Mouse (Mus musculus): Measurements from ENCODE around the gene R3hdm4. TPM values are rescaled to one million over a fixed set of nuclear protein-coding genes. Genes with fewer than 3 reads are reported as not detected.
"Not testable (repeated sequence)": the region's sequence is repeated elsewhere in the genome, so short reads cannot be mapped to it uniquely, and the experiment has no call there.

The R3hdm4 gene
- polyA plus RNA-seq, 1 experiment from 2014 or later: 92.8 TPM

GRCm38 (mm10) chr10:79892451-79893118 lies 28.4 kb downstream of the R3hdm4 start:
- not testable (repeated sequence) for H3K4me1 ChIP-seq (replicated peaks); H3K27ac ChIP-seq (ENCODE audit: poor library complexity, severe bottlenecking); H3K9ac ChIP-seq; H3K9me3 ChIP-seq (replicated peaks); ATAC-seq (ENCODE audit: insufficient number of reproducible peaks, low FRiP score); H3K4me2 ChIP-seq; H3K4me3 ChIP-seq
- Histone ChIP-seq H3K36me3 (peaks cover 34% of the 10 kb centered on the region), H3K27me3 (replicated peaks) (peaks cover 20% of the 10 kb centered on the region)
- WGBS: 43% methylated on average over 22 of the region's 22 CpGs

GRCm38 (mm10) chr10:79890670-79891069 lies 30.3 kb downstream of the R3hdm4 start, which contains the start of gene Cfd:
Gene Cfd (plus strand): TSS chr10:79890853.
- no peak within 1 kb of the TSS for H3K4me3 ChIP-seq
- H3K4me2 ChIP-seq: no peak within 1 kb of the TSS
- WGBS: 42% methylated on average over 5 of the region's 5 CpGs
- no peaks in the 10 kb centered on the region for H3K4me1 ChIP-seq (replicated peaks)
- no peak within 1 kb of the TSS for H3K9ac ChIP-seq
- peaks cover 15% of the 10 kb centered on the region for H3K36me3 ChIP-seq
- H3K27me3 ChIP-seq (replicated peaks): peaks cover 23% of the 10 kb centered on the region
- no peak for ATAC-seq (ENCODE audit: insufficient number of reproducible peaks, low FRiP score)
- H3K27ac ChIP-seq (ENCODE audit: poor library complexity, severe bottlenecking): no peak within 1 kb of the TSS
- H3K9me3 ChIP-seq (replicated peaks): no peaks in the 10 kb centered on the region

DNA sequence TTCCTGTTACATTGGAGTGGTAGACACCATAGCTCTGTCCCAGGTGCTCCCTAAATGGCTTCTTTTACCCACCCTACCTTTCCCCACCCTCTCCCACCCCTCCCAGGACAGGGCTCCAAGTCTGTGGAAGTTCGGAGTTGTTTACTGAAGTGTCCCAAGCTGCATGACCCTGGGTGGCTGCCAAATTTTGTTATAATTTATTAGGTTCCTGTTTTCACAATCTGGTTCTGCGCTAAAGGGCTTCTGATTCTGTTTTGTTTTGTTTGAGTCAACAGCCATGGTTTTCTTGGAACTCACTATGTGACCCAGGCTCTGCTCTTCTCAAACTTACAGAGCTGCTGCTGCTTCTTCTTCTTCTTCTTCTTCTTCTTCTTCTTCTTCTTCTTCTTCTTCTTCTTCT lies 31.6 kb downstream of the R3hdm4 start:
- H3K9me3 ChIP-seq (replicated peaks): no peaks in the 10 kb centered on the region
- 84% methylated on average over 2 of the region's 2 CpGs for WGBS
- H3K36me3 ChIP-seq: peaks cover 4% of the 10 kb centered on the region
- no peaks in the 10 kb centered on the region for H3K4me1 ChIP-seq (replicated peaks)
- H3K27me3 ChIP-seq (replicated peaks): peaks cover 23% of the 10 kb centered on the region
- H3K9ac ChIP-seq: no peak overlapping the region
- H3K27ac ChIP-seq (ENCODE audit: poor library complexity, severe bottlenecking): no peak overlapping the region
- no peak for ATAC-seq (ENCODE audit: insufficient number of reproducible peaks, low FRiP score)
- H3K4me2 ChIP-seq: no peak overlapping the region
- H3K4me3 ChIP-seq: no peak overlapping the region

GRCm38 (mm10) chr10:79886611-79887010 lies 34.4 kb downstream of the R3hdm4 start:
- Histone ChIP-seq H3K9ac (no peak overlapping the region), H3K4me3 (no peak overlapping the region), H3K9me3 (replicated peaks) (no peaks in the 10 kb centered on the region), H3K27ac (ENCODE audit: poor library complexity, severe bottlenecking) (no peak overlapping the region), H3K27me3 (replicated peaks) (peaks cover 30% of the 10 kb centered on the region), H3K36me3 (no peaks in the 10 kb centered on the region), H3K4me1 (replicated peaks) (peaks cover 17% of the 10 kb centered on the region), H3K4me2 (no peak overlapping the region)
- 82% methylated on average over 8 of the region's 8 CpGs for WGBS
- no peak for ATAC-seq (ENCODE audit: insufficient number of reproducible peaks, low FRiP score)

GRCm38 (mm10) chr10:79886054-79886453 lies 35.0 kb downstream of the R3hdm4 start, which contains the start of gene Elane:
Gene Elane (plus strand): TSS chr10:79886247.
- H3K36me3 ChIP-seq: no peaks in the 10 kb centered on the region
- no peak within 1 kb of the TSS for H3K9ac ChIP-seq
- no peak within 1 kb of the TSS for H3K4me2 ChIP-seq
- H3K9me3 ChIP-seq (replicated peaks): no peaks in the 10 kb centered on the region
- no peak for ATAC-seq (ENCODE audit: insufficient number of reproducible peaks, low FRiP score)
- WGBS: 79% methylated on average over 6 of the region's 6 CpGs
- peaks cover 24% of the 10 kb centered on the region for H3K27me3 ChIP-seq (replicated peaks)
- H3K4me1 ChIP-seq (replicated peaks): peaks cover 18% of the 10 kb centered on the region
- no peak within 1 kb of the TSS for H3K27ac ChIP-seq (ENCODE audit: poor library complexity, severe bottlenecking)
- H3K4me3 ChIP-seq: no peak within 1 kb of the TSS

GRCm38 (mm10) chr10:79884938-79885337 lies 36.1 kb downstream of the R3hdm4 start:
- not testable (repeated sequence) for H3K4me2 ChIP-seq; H3K9ac ChIP-seq; H3K4me3 ChIP-seq; H3K36me3 ChIP-seq; ATAC-seq (ENCODE audit: insufficient number of reproducible peaks, low FRiP score); H3K9me3 ChIP-seq (replicated peaks); H3K27ac ChIP-seq (ENCODE audit: poor library complexity, severe bottlenecking)
- Histone ChIP-seq H3K4me1 (replicated peaks) (peaks cover 18% of the 10 kb centered on the region), H3K27me3 (replicated peaks) (peaks cover 21% of the 10 kb centered on the region)
- WGBS: 69% methylated on average over 3 of the region's 3 CpGs

GRCm38 (mm10) chr10:79884446-79884845 lies 36.6 kb downstream of the R3hdm4 start:
- H3K4me1 ChIP-seq (replicated peaks): peaks cover 23% of the 10 kb centered on the region
- H3K4me3 ChIP-seq: no peak overlapping the region
- ATAC-seq (ENCODE audit: insufficient number of reproducible peaks, low FRiP score): no peak

GRCm38 (mm10) chr10:79883297-79884084 lies 37.5 kb downstream of the R3hdm4 start:
- Histone ChIP-seq H3K9me3 (replicated peaks) (no peaks in the 10 kb centered on the region), H3K27me3 (replicated peaks) (peaks cover 24% of the 10 kb centered on the region), H3K4me2 (peak overlapping the region; percentile 37; the same call in 1 of the 2 replicates), H3K36me3 (no peaks in the 10 kb centered on the region), H3K4me1 (replicated peaks) (peaks cover 26% of the 10 kb centered on the region), H3K27ac (ENCODE audit: poor library complexity, severe bottlenecking) (no peak overlapping the region), H3K9ac (0 out of 2 replicates have a peak overlapping the region, but pooled peaks have one; percentile 21), H3K4me3 (no peak overlapping the region)
- 16% methylated on average over 22 of the region's 22 CpGs for WGBS
- no peak for ATAC-seq (ENCODE audit: insufficient number of reproducible peaks, low FRiP score)

More at GRCm38 (mm10) chr10:79884446-79884845, 36.6 kb downstream of the R3hdm4 start:
- H3K27ac ChIP-seq (ENCODE audit: poor library complexity, severe bottlenecking): no peak overlapping the region
- H3K27me3 ChIP-seq (replicated peaks): peaks cover 21% of the 10 kb centered on the region
- H3K4me2 ChIP-seq: no peak overlapping the region
- no peaks in the 10 kb centered on the region for H3K9me3 ChIP-seq (replicated peaks)
- H3K9ac ChIP-seq: no peak overlapping the region
- no peaks in the 10 kb centered on the region for H3K36me3 ChIP-seq
- 61% methylated on average over 4 of the region's 4 CpGs for WGBS

DNA sequence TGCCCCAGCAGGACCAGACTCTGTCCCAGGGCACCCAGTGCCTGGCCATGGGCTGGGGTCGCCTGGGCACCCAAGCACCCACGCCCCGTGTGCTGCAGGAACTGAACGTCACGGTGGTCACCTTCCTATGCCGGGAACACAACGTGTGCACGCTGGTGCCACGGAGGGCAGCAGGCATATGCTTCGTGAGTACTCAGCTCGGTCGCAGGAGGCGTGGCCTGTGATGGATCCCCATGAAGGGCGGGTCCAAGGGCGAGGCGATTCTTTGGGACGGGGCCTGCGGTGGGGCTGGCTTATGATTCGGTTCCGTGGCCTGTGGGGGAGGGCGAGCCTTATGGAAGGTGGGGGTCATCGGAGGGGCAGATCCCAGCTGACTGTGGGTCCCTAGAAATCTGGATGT lies 39.0 kb downstream of the R3hdm4 start:
- Histone ChIP-seq H3K4me2 (peak overlapping the region; percentile 65), H3K27ac (ENCODE audit: poor library complexity, severe bottlenecking) (no peak overlapping the region), H3K4me3 (peak overlapping the region; percentile 20), H3K9ac (peak overlapping the region; percentile 58), H3K27me3 (replicated peaks) (peaks cover 18% of the 10 kb centered on the region), H3K36me3 (no peaks in the 10 kb centered on the region), H3K4me1 (replicated peaks) (peaks cover 26% of the 10 kb centered on the region), H3K9me3 (replicated peaks) (no peaks in the 10 kb centered on the region)
- ATAC-seq (ENCODE audit: insufficient number of reproducible peaks, low FRiP score): no peak
- 10% methylated on average over 22 of the region's 22 CpGs for WGBS

DNA sequence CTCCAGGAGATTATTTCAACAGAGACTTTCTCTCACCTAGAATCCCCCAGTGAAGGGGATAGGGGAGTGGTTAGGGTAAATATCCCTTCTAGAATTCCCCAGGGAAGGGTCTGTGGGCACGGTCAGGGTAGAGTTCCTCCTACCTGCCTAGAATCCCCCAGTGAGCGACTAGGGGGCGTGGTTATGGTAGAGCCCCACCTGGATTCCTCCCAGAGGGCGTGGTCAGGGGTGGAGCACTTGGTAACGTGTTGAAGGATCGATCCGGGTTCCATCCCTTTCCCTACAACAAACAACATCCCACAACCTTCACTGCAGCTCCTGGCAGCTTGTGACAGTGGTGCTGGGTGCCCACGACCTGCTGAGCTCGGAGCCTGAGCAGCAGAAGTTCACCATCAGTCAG lies 40.3 kb downstream of the R3hdm4 start:
- H3K27me3 ChIP-seq (replicated peaks): peaks cover 18% of the 10 kb centered on the region
- H3K4me2 ChIP-seq: no peak overlapping the region
- H3K27ac ChIP-seq (ENCODE audit: poor library complexity, severe bottlenecking): no peak overlapping the region
- H3K4me3 ChIP-seq: no peak overlapping the region
- no peak for ATAC-seq (ENCODE audit: insufficient number of reproducible peaks, low FRiP score)
- H3K36me3 ChIP-seq: no peaks in the 10 kb centered on the region
- no peaks in the 10 kb centered on the region for H3K9me3 ChIP-seq (replicated peaks)
- H3K9ac ChIP-seq: no peak overlapping the region
- 13% methylated on average over 9 of the region's 9 CpGs for WGBS
- peaks cover 26% of the 10 kb centered on the region for H3K4me1 ChIP-seq (replicated peaks)

GRCm38 (mm10) chr10:79879527-79879926 lies 41.5 kb downstream of the R3hdm4 start:
- H3K4me1 ChIP-seq (replicated peaks): peaks cover 30% of the 10 kb centered on the region

More at GRCm38 (mm10) chr10:79879527-79879926, 41.5 kb downstream of the R3hdm4 start:
- Histone ChIP-seq H3K4me2 (peak overlapping the region; percentile 11; the same call in 1 of the 2 replicates), H3K4me3 (no peak overlapping the region), H3K9me3 (replicated peaks) (no peaks in the 10 kb centered on the region), H3K27me3 (replicated peaks) (peaks cover 26% of the 10 kb centered on the region), H3K9ac (peak overlapping the region; percentile 32; the same call in 1 of the 2 replicates), H3K36me3 (no peaks in the 10 kb centered on the region), H3K27ac (ENCODE audit: poor library complexity, severe bottlenecking) (no peak overlapping the region)
- no peak for ATAC-seq (ENCODE audit: insufficient number of reproducible peaks, low FRiP score)
- 32% methylated on average over 3 of the region's 3 CpGs for WGBS

All from heart, embryonic 12.5 days (tissue).